In genomic region chr8:121176291-121176690, GRCm38 (mm10) we compare ENCODE assay signal across 8 mouse cellular contexts. TPM values are rescaled to one million over a fixed set of nuclear protein-coding genes. Genes with fewer than 3 reads are reported as not detected.
DNase-seq lines count a peak whose midpoint lies in the region; ATAC-seq and TF ChIP-seq lines count a peak whose summit lies in the region.

No protein-coding gene starts in this region.

- H3K4me1 ChIP-seq in heart, adult 2 months (ENCODE audit: control insufficient read depth, insufficient read depth, low read length), result no peaks in the 10 kb centered on the region; the same call in 1 of the 2 replicates
- 0 out of 2 replicates have a peak, but pooled peaks cover 5% of the 10 kb centered on the region for H3K4me1 ChIP-seq in midbrain, embryonic 14.5 days (ENCODE audit: control insufficient read depth, insufficient read depth, low read length)
- no peaks in the 10 kb centered on the region for H3K4me1 ChIP-seq in midbrain, postnatal 0 days (ENCODE audit: insufficient read depth, low read length)
- H3K4me1 ChIP-seq in intestine, embryonic 16.5 days (ENCODE audit: control insufficient read depth, insufficient read depth, low read length), result 0 out of 2 replicates have a peak, but pooled peaks cover 4% of the 10 kb centered on the region
- no peaks in the 10 kb centered on the region for H3K4me1 ChIP-seq in stomach, postnatal 0 days (replicated peaks; ENCODE audit: control insufficient read depth, insufficient read depth)

- ATAC-seq in midbrain, embryonic 14.5 days (ENCODE audit: low FRiP score, low TSS enrichment), result no peak
- ATAC-seq in midbrain, postnatal 0 days (ENCODE audit: low FRiP score), result no peak
- ATAC-seq in intestine, embryonic 16.5 days, result peak; percentile 44; the same call in 1 of the 2 replicates
- no peak for ATAC-seq in stomach, postnatal 0 days (ENCODE audit: low FRiP score, low TSS enrichment)

- TF ChIP-seq EP300 in heart, adult 2 months (IDR thresholded peaks at IDR 0.05; ENCODE audit: insufficient read depth, low read depth, low read length), result no peak
- no peak for TF ChIP-seq EP300 in stomach, postnatal 0 days (optimal IDR thresholded peaks at IDR 0.05)

- DNase-seq in heart, adult 18-20 months, result peak; percentile 32 to 47
- DNase-seq in heart, adult 2 months, result no peak
- peak; percentile 57 for DNase-seq in midbrain, embryonic 14.5 days
- DNase-seq in midbrain, postnatal 0 days (ENCODE audit: low spot score), result no peak
- DNase-seq in spleen, postnatal 4 days (ENCODE audit: low spot score in 2 of 2), result no peak
- DNase-seq in stomach, postnatal 0 days (ENCODE audit: low spot score), result no peak
- DNase-seq in cerebellum, adult 9-10 months, result no peak

- no peaks in the 10 kb centered on the region for H3K36me3 ChIP-seq in heart, adult 2 months (ENCODE audit: control insufficient read depth, insufficient read depth, low read length)
- H3K36me3 ChIP-seq in midbrain, embryonic 14.5 days (ENCODE audit: control insufficient read depth, insufficient read depth, low read length), result no peaks in the 10 kb centered on the region
- no peaks in the 10 kb centered on the region for H3K36me3 ChIP-seq in midbrain, postnatal 0 days (ENCODE audit: insufficient read depth, low read length)
- H3K36me3 ChIP-seq in intestine, embryonic 16.5 days (ENCODE audit: control insufficient read depth, insufficient read depth, low read length), result no peaks in the 10 kb centered on the region
- H3K36me3 ChIP-seq in stomach, postnatal 0 days (ENCODE audit: control insufficient read depth, insufficient read depth, low read length), result no peaks in the 10 kb centered on the region

- no peak overlapping the region for H3K4me2 ChIP-seq in midbrain, embryonic 14.5 days (ENCODE audit: low read length)
- no peak overlapping the region for H3K4me2 ChIP-seq in midbrain, postnatal 0 days (ENCODE audit: low read depth, low read length, poor library complexity, severe bottlenecking)
- H3K4me2 ChIP-seq in intestine, embryonic 16.5 days (ENCODE audit: low read depth, low read length), result no peak overlapping the region
- no peak overlapping the region for H3K4me2 ChIP-seq in stomach, postnatal 0 days (replicated peaks; ENCODE audit: low read depth)

- no peak overlapping the region for H3K4me3 ChIP-seq in heart, adult 2 months
- no peak overlapping the region for H3K4me3 ChIP-seq in midbrain, embryonic 14.5 days (replicated peaks; ENCODE audit: low read depth, low read length)
- H3K4me3 ChIP-seq in midbrain, postnatal 0 days (ENCODE audit: low read depth, low read length), result no peak overlapping the region
- no peak overlapping the region for H3K4me3 ChIP-seq in intestine, embryonic 16.5 days (ENCODE audit: low read length)
- H3K4me3 ChIP-seq in stomach, postnatal 0 days (ENCODE audit: low read depth, low read length), result no peak overlapping the region

- no peaks in the 10 kb centered on the region for H3K27me3 ChIP-seq in heart, adult 2 months (ENCODE audit: control insufficient read depth, insufficient read depth, low read length)
- no peaks in the 10 kb centered on the region for H3K27me3 ChIP-seq in midbrain, embryonic 14.5 days (ENCODE audit: control insufficient read depth, insufficient read depth, low read length)
- H3K27me3 ChIP-seq in midbrain, postnatal 0 days (ENCODE audit: insufficient read depth, low read length), result no peaks in the 10 kb centered on the region
- no peaks in the 10 kb centered on the region for H3K27me3 ChIP-seq in intestine, embryonic 16.5 days (replicated peaks; ENCODE audit: control insufficient read depth, insufficient read depth, low read length)
- H3K27me3 ChIP-seq in stomach, postnatal 0 days (ENCODE audit: control insufficient read depth, insufficient read depth, low read length), result no peaks in the 10 kb centered on the region

- no peak overlapping the region for H3K9ac ChIP-seq in heart, adult 2 months (ENCODE audit: low read depth, low read length)
- no peak overlapping the region for H3K9ac ChIP-seq in midbrain, embryonic 14.5 days (replicated peaks; ENCODE audit: low read length)
- no peak overlapping the region for H3K9ac ChIP-seq in midbrain, postnatal 0 days (replicated peaks; ENCODE audit: low read length, poor library complexity, severe bottlenecking)
- no peak overlapping the region for H3K9ac ChIP-seq in intestine, embryonic 16.5 days (ENCODE audit: low read depth, low read length)
- H3K9ac ChIP-seq in stomach, postnatal 0 days (ENCODE audit: low read length), result no peak overlapping the region

- no peaks in the 10 kb centered on the region for H3K9me3 ChIP-seq in midbrain, embryonic 14.5 days (ENCODE audit: control insufficient read depth, low read length)
- H3K9me3 ChIP-seq in midbrain, postnatal 0 days (ENCODE audit: low read length), result no peaks in the 10 kb centered on the region
- H3K9me3 ChIP-seq in intestine, embryonic 16.5 days (ENCODE audit: control insufficient read depth, low read length), result no peaks in the 10 kb centered on the region
- H3K9me3 ChIP-seq in stomach, postnatal 0 days (ENCODE audit: control insufficient read depth, low read length), result no peaks in the 10 kb centered on the region

- 30% methylated on average over 3 of the region's 3 CpGs for WGBS in heart, adult 2 months
- WGBS in midbrain, embryonic 14.5 days, result 35% methylated on average over 3 of the region's 3 CpGs
- 33% methylated on average over 3 of the region's 3 CpGs for WGBS in midbrain, postnatal 0 days
- WGBS in intestine, embryonic 16.5 days, result 45% methylated on average over 3 of the region's 3 CpGs
- 31% methylated on average over 3 of the region's 3 CpGs for WGBS in stomach, postnatal 0 days

- TF ChIP-seq POLR2A in heart, adult 2 months (IDR thresholded peaks at IDR 0.05; ENCODE audit: insufficient read depth, low read depth, low read length), result no peak

- H3K79me2 ChIP-seq in heart, adult 2 months (replicated peaks; ENCODE audit: control insufficient read depth, insufficient read depth, low read length), result no peaks in the 10 kb centered on the region

- intact Hi-C loops in heart, adult 2 months (cut with DNase I), result no loop called here

- TF ChIP-seq CTCF in heart, adult 2 months (IDR thresholded peaks at IDR 0.05), result no peak
- no peak for TF ChIP-seq CTCF in midbrain, postnatal 0 days (IDR thresholded peaks at IDR 0.05)
- TF ChIP-seq CTCF in stomach, postnatal 0 days (IDR thresholded peaks at IDR 0.05; ENCODE audit: low read depth), result no peak

- H3K27ac ChIP-seq in heart, adult 2 months, result no peak overlapping the region
- H3K27ac ChIP-seq in midbrain, embryonic 14.5 days (replicated peaks; ENCODE audit: low read depth, low read length), result no peak overlapping the region
- no peak overlapping the region for H3K27ac ChIP-seq in midbrain, postnatal 0 days (ENCODE audit: low read depth, low read length)
- H3K27ac ChIP-seq in intestine, embryonic 16.5 days (ENCODE audit: low read length), result no peak overlapping the region
- no peak overlapping the region for H3K27ac ChIP-seq in stomach, postnatal 0 days (replicated peaks)

RNA-seq across cellular contexts. Expression of gene Foxl1, which starts 48.6 kb away (rescaled TPM):
- under 1 TPM; 0.10 to 0.18 TPM for total RNA-seq in heart, adult 18-20 months (2021)
- total RNA-seq in heart, adult 2 months (2021), result under 1 TPM; 0.07 to 0.08 TPM
- polyA plus RNA-seq in heart, adult 2 months (2012; rRNA removed), result 0.08 and 0.09 TPM in 2 replicates
- not detected in 2 replicates for polyA plus RNA-seq in midbrain, embryonic 14.5 days (2014; fragmentation: Nextera tagmentation; extraction: Ambion mirVana)
- total RNA-seq in midbrain, postnatal 0 days (2014; rRNA removed), result 0.09 and 0.22 TPM in 2 replicates
- 0.12 and 0.20 TPM in 2 replicates for polyA plus RNA-seq in midbrain, postnatal 0 days (2015; fragmentation: Nextera tagmentation; extraction: Ambion mirVana)
- polyA plus RNA-seq in intestine, embryonic 16.5 days (2015; fragmentation: Nextera tagmentation; extraction: Ambion mirVana), result 5.2 and 5.8 TPM in 2 replicates
- 2.8 and 2.9 TPM in 2 replicates for polyA plus RNA-seq in stomach, postnatal 0 days (2015; fragmentation: Nextera tagmentation; extraction: Ambion mirVana)

Comparison
In these comparisons a context has a peak if more than half of its experiments do, and no peak if none do; other contexts are left out.
1. DNase-seq: peak in heart, adult 18-20 months (2 of 2) and midbrain, embryonic 14.5 days (single experiment); none in heart, adult 2 months (0 of 2), midbrain, postnatal 0 days (single experiment), spleen, postnatal 4 days (0 of 2), stomach, postnatal 0 days (single experiment) and cerebellum, adult 9-10 months (single experiment).